Mouse (Mus musculus) testis, adult 2 months (tissue): Measurements from ENCODE around the gene Zfp239.
A peak's percentile ranks its signal among the peaks of the same experiment; 100 is the strongest.

Source experiments
- CTCF ChIP-seq: fragments of 200-500 bp; IDR thresholded peaks from 2 replicates; pipeline ENCODE4 v1.5.1; 2012; ENCODE audit warnings: low read depth, mild to moderate bottlenecking, inconsistent platforms, low read length, moderate library complexity; ENCODE audit not compliant: control insufficient read depth, insufficient read depth, insufficient replicate concordance
- POLR2A ChIP-seq: fragments of 200-500 bp; IDR thresholded peaks from 2 replicates; pipeline ENCODE4 v1.6.1; 2012; ENCODE audit warnings: low read depth, mild to moderate bottlenecking, inconsistent platforms, low read length, moderate library complexity; ENCODE audit not compliant: control insufficient read depth

DNA sequence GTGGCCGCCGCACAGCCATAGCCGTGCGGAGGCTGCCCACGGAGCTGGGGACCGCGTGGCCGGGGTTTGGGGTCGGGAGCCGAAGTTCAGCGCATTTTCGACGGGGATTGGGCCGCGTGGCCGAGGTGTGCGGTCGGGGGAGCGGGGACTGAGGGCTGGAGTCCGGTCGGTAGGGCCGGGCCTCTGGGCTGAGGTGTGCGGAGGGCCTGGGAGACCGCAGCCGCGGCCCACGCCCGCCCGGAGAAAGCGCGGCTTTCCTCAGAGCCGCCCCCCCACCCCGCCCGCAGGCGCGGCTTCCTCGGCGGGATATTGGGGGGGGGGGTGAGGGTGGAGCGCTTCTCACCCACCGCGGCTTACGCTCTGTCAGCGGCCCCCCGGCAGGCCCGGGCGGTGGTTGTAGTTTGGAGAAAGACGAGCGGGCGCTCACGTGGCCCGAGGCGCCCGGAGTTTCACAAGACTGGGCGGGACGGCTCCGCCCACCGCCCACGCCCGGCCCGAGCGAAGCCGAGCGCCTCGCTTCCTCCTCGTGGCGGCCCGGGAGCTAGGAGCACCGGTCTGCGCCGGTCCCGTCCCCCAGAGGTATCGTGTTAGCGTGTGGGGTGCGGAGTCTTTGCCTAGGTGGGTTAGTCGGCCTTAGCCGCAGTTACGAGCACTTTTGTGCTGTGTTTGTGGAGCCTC is 45.5 kb downstream of the Zfp239 start:
- TF ChIP-seq CTCF: no peak
- TF ChIP-seq POLR2A: peak; percentile 34; the same call in 1 of the 2 replicates
